Mouse (Mus musculus): ENCODE data around the gene Olfr675. TPM values are rescaled to one million over a fixed set of nuclear protein-coding genes. Genes with fewer than 3 reads are reported as not detected.
"Not testable (repeated sequence)": the region's sequence is repeated elsewhere in the genome, so short reads cannot be mapped to it uniquely, and the experiment has no call there.

Gene Olfr675
- not detected in 2 replicates for polyA plus RNA-seq (2014; fragmentation: Nextera tagmentation; extraction: Ambion mirVana)

DNA sequence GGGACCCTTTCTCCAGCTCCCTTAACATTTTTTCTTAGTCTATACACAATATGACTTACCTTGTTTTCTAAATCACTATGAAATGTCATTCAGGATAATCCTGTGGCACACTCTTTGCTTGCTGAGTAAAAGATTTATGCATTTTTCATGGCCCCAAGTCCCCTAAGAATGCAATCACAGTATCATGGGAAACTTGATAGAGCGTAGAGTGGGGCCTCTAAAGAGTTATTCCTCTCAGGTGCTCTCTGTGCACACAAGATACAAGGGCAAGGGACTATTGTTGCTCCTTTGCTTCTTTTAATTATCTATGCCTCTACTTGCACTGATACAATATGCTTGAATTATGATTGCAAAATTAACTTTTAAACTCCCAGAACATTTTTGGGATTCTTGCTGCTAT, at the start of gene Olfr675:
TSS of gene Olfr675 (minus strand) at position 101 of the 400 bp plus-strand sequence.
- Histone ChIP-seq H3K9ac (ENCODE audit: low read depth, low read length) (no peak within 1 kb of the TSS), H3K27ac (replicated peaks; ENCODE audit: low read depth, low read length) (no peak within 1 kb of the TSS), H3K27me3 (replicated peaks; ENCODE audit: control insufficient read depth, insufficient read depth, low read length) (no peaks in the 10 kb centered on the region), H3K9me3 (ENCODE audit: control insufficient read depth, low read length) (no peaks in the 10 kb centered on the region), H3K4me2 (ENCODE audit: low read depth, low read length) (no peak within 1 kb of the TSS), H3K4me3 (ENCODE audit: low read depth, low read length) (no peak within 1 kb of the TSS), H3K4me1 (ENCODE audit: control insufficient read depth, insufficient read depth, low read length) (no peaks in the 10 kb centered on the region; the same call in 1 of the 2 replicates), H3K36me3 (ENCODE audit: control insufficient read depth, insufficient read depth, low read length) (no peaks in the 10 kb centered on the region)
- DNase-seq (ENCODE audit: low spot score) (no peak), ATAC-seq (ENCODE audit: low read depth) (no peak)
- 60% methylated on average over 1 of the region's 1 CpGs for WGBS

GRCm38 (mm10) chr7:105064175-105064574, 35.9 kb upstream of the Olfr675 start, which contains the start of gene Olfr678:
TSS of gene Olfr678 (plus strand) at chr7:105064475.
- Histone ChIP-seq H3K27ac (replicated peaks; ENCODE audit: low read depth, low read length) (no peak within 1 kb of the TSS), H3K27me3 (replicated peaks; ENCODE audit: control insufficient read depth, insufficient read depth, low read length) (no peaks in the 10 kb centered on the region), H3K9me3 (ENCODE audit: control insufficient read depth, low read length) (no peaks in the 10 kb centered on the region), H3K9ac (ENCODE audit: low read depth, low read length) (no peak within 1 kb of the TSS), H3K4me3 (ENCODE audit: low read depth, low read length) (no peak within 1 kb of the TSS), H3K4me1 (ENCODE audit: control insufficient read depth, insufficient read depth, low read length) (no peaks in the 10 kb centered on the region), H3K4me2 (ENCODE audit: low read depth, low read length) (no peak within 1 kb of the TSS), H3K36me3 (ENCODE audit: control insufficient read depth, insufficient read depth, low read length) (no peaks in the 10 kb centered on the region)
- ATAC-seq (ENCODE audit: low read depth) (no peak), DNase-seq (ENCODE audit: low spot score) (no peak)
- 84% methylated on average over 1 of the region's 1 CpGs for WGBS

GRCm38 (mm10) chr7:105058951-105059350, 30.7 kb upstream of the Olfr675 start:
- H3K9ac ChIP-seq (ENCODE audit: low read depth, low read length) = no peak overlapping the region
- ATAC-seq (ENCODE audit: low read depth) (no peak), DNase-seq (ENCODE audit: low spot score) (no peak)
- no peak overlapping the region for H3K27ac ChIP-seq (replicated peaks; ENCODE audit: low read depth, low read length)
- H3K4me1 ChIP-seq (ENCODE audit: control insufficient read depth, insufficient read depth, low read length) = no peaks in the 10 kb centered on the region
- H3K36me3 ChIP-seq (ENCODE audit: control insufficient read depth, insufficient read depth, low read length) = no peaks in the 10 kb centered on the region
- no peak overlapping the region for H3K4me3 ChIP-seq (ENCODE audit: low read depth, low read length)
- H3K4me2 ChIP-seq (ENCODE audit: low read depth, low read length) = no peak overlapping the region
- no peaks in the 10 kb centered on the region for H3K9me3 ChIP-seq (ENCODE audit: control insufficient read depth, low read length)
- H3K27me3 ChIP-seq (replicated peaks; ENCODE audit: control insufficient read depth, insufficient read depth, low read length) = no peaks in the 10 kb centered on the region

DNA sequence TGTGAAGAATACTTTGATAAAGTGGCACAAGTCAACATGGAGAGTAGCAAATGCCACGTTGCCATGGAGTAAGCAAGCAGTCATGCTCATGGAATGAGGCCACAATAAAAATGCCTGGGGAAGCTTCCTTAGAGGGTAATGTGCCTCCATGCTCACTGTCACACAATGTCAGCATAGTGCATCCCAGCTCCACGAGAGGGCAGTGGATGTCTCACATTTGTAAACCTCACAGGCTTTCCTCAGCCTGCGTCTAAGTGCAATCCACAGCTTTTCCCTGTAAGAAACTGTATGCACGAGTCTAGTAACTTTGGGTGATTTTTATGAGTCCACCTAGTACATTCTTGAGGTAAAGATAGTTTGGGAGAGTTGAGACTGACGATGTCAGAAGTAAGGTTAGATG, 5.6 kb upstream of the Olfr675 start:
- H3K9me3 ChIP-seq (ENCODE audit: control insufficient read depth, low read length); ATAC-seq (ENCODE audit: low read depth); H3K9ac ChIP-seq (ENCODE audit: low read depth, low read length); H3K4me3 ChIP-seq (ENCODE audit: low read depth, low read length); H3K4me1 ChIP-seq (ENCODE audit: control insufficient read depth, insufficient read depth, low read length); H3K36me3 ChIP-seq (ENCODE audit: control insufficient read depth, insufficient read depth, low read length); H3K27ac ChIP-seq (replicated peaks; ENCODE audit: low read depth, low read length); H3K27me3 ChIP-seq (replicated peaks; ENCODE audit: control insufficient read depth, insufficient read depth, low read length); H3K4me2 ChIP-seq (ENCODE audit: low read depth, low read length): not testable (repeated sequence)
- 55% methylated on average over 5 of the region's 5 CpGs for WGBS
- peak; percentile 2 for DNase-seq (ENCODE audit: low spot score)

DNA sequence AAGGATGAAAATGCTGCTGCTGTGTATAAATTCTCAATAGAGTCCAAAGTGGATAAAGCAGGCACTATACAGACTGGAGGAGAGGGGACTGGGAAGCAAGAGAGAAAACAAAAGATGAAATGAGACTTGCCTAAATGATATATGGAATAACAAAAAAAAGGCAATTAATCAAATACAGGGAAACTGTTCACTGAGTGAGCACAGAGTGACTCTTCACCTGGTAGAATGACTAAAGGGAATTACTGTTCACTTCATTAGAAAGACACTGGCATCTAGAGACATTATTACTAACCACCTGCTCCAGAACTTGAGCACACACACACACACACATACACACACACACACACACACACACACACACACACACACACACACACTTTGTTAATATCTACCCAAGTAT, 4.1 kb upstream of the Olfr675 start, which contains the start of gene Olfr676:
TSS of gene Olfr676 (plus strand) at position 301 of the 400 bp plus-strand sequence.
- Histone ChIP-seq H3K4me1 (ENCODE audit: control insufficient read depth, insufficient read depth, low read length) (no peaks in the 10 kb centered on the region; the same call in 1 of the 2 replicates), H3K4me2 (ENCODE audit: low read depth, low read length) (no peak within 1 kb of the TSS), H3K27ac (replicated peaks; ENCODE audit: low read depth, low read length) (no peak within 1 kb of the TSS), H3K36me3 (ENCODE audit: control insufficient read depth, insufficient read depth, low read length) (no peaks in the 10 kb centered on the region), H3K27me3 (replicated peaks; ENCODE audit: control insufficient read depth, insufficient read depth, low read length) (no peaks in the 10 kb centered on the region), H3K9ac (ENCODE audit: low read depth, low read length) (no peak within 1 kb of the TSS), H3K4me3 (ENCODE audit: low read depth, low read length) (no peak within 1 kb of the TSS), H3K9me3 (ENCODE audit: control insufficient read depth, low read length) (no peaks in the 10 kb centered on the region)
- DNase-seq (ENCODE audit: low spot score) (no peak), ATAC-seq (ENCODE audit: low read depth) (no peak)

- no peak for ATAC-seq (ENCODE audit: low read depth)
- 53% methylated on average over 1 of the region's 1 CpGs for WGBS
- H3K4me1 ChIP-seq (ENCODE audit: control insufficient read depth, insufficient read depth, low read length) = no peaks in the 10 kb centered on the region
These were observed 5.7 kb downstream of the Olfr675 start for GRCm38 (mm10) chr7:105022530-105022929.

GRCm38 (mm10) chr7:105001929-105002328, 26.3 kb downstream of the Olfr675 start, which contains the start of gene Olfr672:
TSS of gene Olfr672 (minus strand) at chr7:105002029.
- no peak for DNase-seq (ENCODE audit: low spot score)
- ATAC-seq (ENCODE audit: low read depth) = no peak
- no peaks in the 10 kb centered on the region for H3K36me3 ChIP-seq (ENCODE audit: control insufficient read depth, insufficient read depth, low read length)
- no peaks in the 10 kb centered on the region for H3K27me3 ChIP-seq (replicated peaks; ENCODE audit: control insufficient read depth, insufficient read depth, low read length)
- no peak within 1 kb of the TSS for H3K27ac ChIP-seq (replicated peaks; ENCODE audit: low read depth, low read length)
- no peak within 1 kb of the TSS for H3K4me2 ChIP-seq (ENCODE audit: low read depth, low read length)
- H3K9ac ChIP-seq (ENCODE audit: low read depth, low read length) = no peak within 1 kb of the TSS
- no peaks in the 10 kb centered on the region for H3K9me3 ChIP-seq (ENCODE audit: control insufficient read depth, low read length)
- no peaks in the 10 kb centered on the region for H3K4me1 ChIP-seq (ENCODE audit: control insufficient read depth, insufficient read depth, low read length)
- H3K4me3 ChIP-seq (ENCODE audit: low read depth, low read length) = no peak within 1 kb of the TSS

More at GRCm38 (mm10) chr7:105022530-105022929, 5.7 kb downstream of the Olfr675 start:
- no peaks in the 10 kb centered on the region for H3K9me3 ChIP-seq (ENCODE audit: control insufficient read depth, low read length)
- no peak overlapping the region for H3K9ac ChIP-seq (ENCODE audit: low read depth, low read length)
- H3K27ac ChIP-seq (replicated peaks; ENCODE audit: low read depth, low read length) = no peak overlapping the region
- H3K4me2 ChIP-seq (ENCODE audit: low read depth, low read length) = no peak overlapping the region
- peak; percentile 2 for DNase-seq (ENCODE audit: low spot score)
- no peak overlapping the region for H3K4me3 ChIP-seq (ENCODE audit: low read depth, low read length)
- no peaks in the 10 kb centered on the region for H3K36me3 ChIP-seq (ENCODE audit: control insufficient read depth, insufficient read depth, low read length)
- H3K27me3 ChIP-seq (replicated peaks; ENCODE audit: control insufficient read depth, insufficient read depth, low read length) = no peaks in the 10 kb centered on the region

DNA sequence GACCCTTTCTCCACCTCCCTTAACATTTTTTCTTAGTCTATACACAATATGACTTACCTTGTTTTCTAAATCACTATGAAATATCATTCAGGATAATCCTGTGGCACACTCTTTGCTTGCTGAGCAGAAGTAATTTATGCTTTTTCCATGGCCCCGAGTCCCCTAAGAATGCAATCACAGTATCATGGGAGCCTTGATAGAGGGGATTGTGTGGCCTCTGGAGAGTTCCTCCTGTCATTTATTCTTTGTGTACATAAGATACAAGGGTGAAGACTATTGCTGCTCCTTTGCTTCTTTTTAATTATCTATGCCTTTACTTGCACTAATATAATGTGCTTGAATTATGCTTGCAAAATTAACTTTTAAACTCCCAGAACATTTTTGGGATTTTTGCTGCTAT, 49.2 kb downstream of the Olfr675 start, which contains the start of gene Olfr671:
TSS of gene Olfr671 (minus strand) at position 101 of the 400 bp plus-strand sequence.
- Histone ChIP-seq H3K9me3 (ENCODE audit: control insufficient read depth, low read length) (no peaks in the 10 kb centered on the region), H3K27ac (replicated peaks; ENCODE audit: low read depth, low read length) (no peak within 1 kb of the TSS), H3K4me3 (ENCODE audit: low read depth, low read length) (no peak within 1 kb of the TSS), H3K27me3 (replicated peaks; ENCODE audit: control insufficient read depth, insufficient read depth, low read length) (no peaks in the 10 kb centered on the region), H3K9ac (ENCODE audit: low read depth, low read length) (no peak within 1 kb of the TSS), H3K4me1 (ENCODE audit: control insufficient read depth, insufficient read depth, low read length) (no peaks in the 10 kb centered on the region), H3K4me2 (ENCODE audit: low read depth, low read length) (no peak within 1 kb of the TSS), H3K36me3 (ENCODE audit: control insufficient read depth, insufficient read depth, low read length) (no peaks in the 10 kb centered on the region)
- WGBS = 75% methylated on average over 1 of the region's 1 CpGs
- no peak for ATAC-seq (ENCODE audit: low read depth)
- no peak for DNase-seq (ENCODE audit: low spot score)

- 69% methylated on average over 2 of the region's 2 CpGs for WGBS
- not testable (repeated sequence) for H3K4me1 ChIP-seq (ENCODE audit: control insufficient read depth, insufficient read depth, low read length); H3K36me3 ChIP-seq (ENCODE audit: control insufficient read depth, insufficient read depth, low read length)
These were observed 55.8 kb downstream of the Olfr675 start for GRCm38 (mm10) chr7:104972507-104972906.

More at GRCm38 (mm10) chr7:104972507-104972906, 55.8 kb downstream of the Olfr675 start:
- not testable (repeated sequence) for H3K9ac ChIP-seq (ENCODE audit: low read depth, low read length); H3K27me3 ChIP-seq (replicated peaks; ENCODE audit: control insufficient read depth, insufficient read depth, low read length); H3K27ac ChIP-seq (replicated peaks; ENCODE audit: low read depth, low read length); DNase-seq (ENCODE audit: low spot score); H3K4me2 ChIP-seq (ENCODE audit: low read depth, low read length); H3K4me3 ChIP-seq (ENCODE audit: low read depth, low read length); ATAC-seq (ENCODE audit: low read depth); H3K9me3 ChIP-seq (ENCODE audit: control insufficient read depth, low read length)

Data from embryonic facial prominence, embryonic 14.5 days (tissue).